Mouse (Mus musculus): ENCODE measurements around the gene Medag.

Gene Medag

GRCm38 (mm10) chr5:149428810-149429255 lies 17.3 kb downstream of the Medag start:
- DNase-seq (ENCODE audit: low read depth) = no peak

- no peak for DNase-seq (ENCODE audit: low read depth)
Measured at GRCm38 (mm10) chr5:149429541-149429940, 18.0 kb downstream of the Medag start.

- no peak for DNase-seq (ENCODE audit: low read depth)
Measured at GRCm38 (mm10) chr5:149430943-149431342, 19.4 kb downstream of the Medag start.

GRCm38 (mm10) chr5:149433618-149434017 lies 22.1 kb downstream of the Medag start:
- DNase-seq (ENCODE audit: low read depth) = no peak

GRCm38 (mm10) chr5:149434141-149434690 lies 22.7 kb downstream of the Medag start:
- DNase-seq (ENCODE audit: low read depth) = no peak

DNA sequence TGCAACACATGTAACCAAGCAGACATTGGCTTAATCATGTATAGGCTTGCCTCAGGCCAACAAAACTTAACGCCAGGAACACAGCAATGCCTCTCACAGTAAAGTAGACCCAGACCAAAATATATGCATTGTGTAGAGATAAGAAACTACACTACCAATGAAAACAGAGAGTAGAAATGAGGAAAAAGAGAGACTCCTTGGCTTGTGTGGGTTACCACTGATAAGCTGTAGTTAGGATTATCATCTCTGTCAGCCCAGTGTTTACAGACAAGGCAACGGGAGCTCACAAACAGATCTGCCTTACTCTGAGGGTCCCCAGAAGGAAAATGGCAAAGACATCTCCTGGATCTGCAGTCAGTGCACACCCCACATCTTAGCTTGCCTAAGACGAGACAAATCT lies 25.0 kb downstream of the Medag start:
- DNase-seq (ENCODE audit: low read depth) = no peak

DNA sequence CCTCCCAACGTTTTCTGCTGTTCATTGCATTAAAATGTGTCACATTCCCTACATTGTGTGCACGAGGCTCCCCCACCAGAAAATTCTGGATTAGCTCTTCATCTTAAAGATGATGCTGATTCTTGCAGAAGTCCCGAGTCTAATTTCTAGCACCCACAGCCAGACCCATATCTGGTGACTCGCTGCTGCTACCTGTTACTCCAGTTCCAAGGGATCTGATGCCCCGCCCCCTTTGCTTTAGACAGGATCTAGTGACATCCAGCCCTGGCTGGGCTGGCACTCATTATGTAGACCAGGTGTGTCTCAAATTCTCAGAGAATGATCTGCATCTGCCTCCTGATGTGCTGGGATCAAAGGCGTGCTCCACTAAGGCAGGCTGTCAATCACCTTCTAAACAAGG lies 25.6 kb downstream of the Medag start:
- no peak for DNase-seq (ENCODE audit: low read depth)

DNA sequence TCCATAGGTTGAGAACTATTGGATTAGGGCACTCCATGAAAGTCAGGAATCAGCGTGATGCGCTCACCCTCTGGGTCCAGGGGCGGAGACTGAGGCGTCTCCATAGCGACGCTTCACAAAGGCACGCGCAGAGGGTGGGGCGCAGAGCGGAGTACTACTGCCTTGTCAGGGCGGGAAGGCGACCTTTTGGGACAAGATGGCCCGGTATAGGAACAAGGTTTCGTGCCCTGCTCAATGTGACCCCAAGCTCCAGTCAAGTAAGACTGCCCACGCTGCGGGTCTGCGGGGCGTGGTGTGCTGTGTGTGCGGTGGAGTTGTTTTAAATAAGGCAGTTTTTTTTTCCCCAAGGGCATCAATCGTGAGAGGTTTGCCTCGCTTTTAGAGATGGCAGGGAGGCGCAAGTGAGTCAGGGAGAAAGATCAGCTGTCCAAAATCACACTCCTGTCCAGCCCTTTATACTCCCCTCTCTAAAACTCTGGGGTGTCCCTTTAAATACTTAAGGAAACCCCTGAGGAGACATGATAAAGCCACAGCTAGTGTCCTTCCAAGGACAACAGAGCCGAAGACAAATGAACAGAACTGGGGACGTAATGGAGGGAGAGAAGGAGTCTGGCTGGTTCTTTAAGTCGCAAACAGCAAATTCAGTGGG lies 28.1 kb downstream of the Medag start, which contains the start of gene Tex26:
Gene Tex26, plus strand, starts transcription at position 130 of the 649 bp plus-strand sequence.
- DNase-seq (ENCODE audit: low read depth) = no peak

GRCm38 (mm10) chr5:149440180-149440573 lies 28.6 kb downstream of the Medag start:
- DNase-seq (ENCODE audit: low read depth) = no peak

DNA sequence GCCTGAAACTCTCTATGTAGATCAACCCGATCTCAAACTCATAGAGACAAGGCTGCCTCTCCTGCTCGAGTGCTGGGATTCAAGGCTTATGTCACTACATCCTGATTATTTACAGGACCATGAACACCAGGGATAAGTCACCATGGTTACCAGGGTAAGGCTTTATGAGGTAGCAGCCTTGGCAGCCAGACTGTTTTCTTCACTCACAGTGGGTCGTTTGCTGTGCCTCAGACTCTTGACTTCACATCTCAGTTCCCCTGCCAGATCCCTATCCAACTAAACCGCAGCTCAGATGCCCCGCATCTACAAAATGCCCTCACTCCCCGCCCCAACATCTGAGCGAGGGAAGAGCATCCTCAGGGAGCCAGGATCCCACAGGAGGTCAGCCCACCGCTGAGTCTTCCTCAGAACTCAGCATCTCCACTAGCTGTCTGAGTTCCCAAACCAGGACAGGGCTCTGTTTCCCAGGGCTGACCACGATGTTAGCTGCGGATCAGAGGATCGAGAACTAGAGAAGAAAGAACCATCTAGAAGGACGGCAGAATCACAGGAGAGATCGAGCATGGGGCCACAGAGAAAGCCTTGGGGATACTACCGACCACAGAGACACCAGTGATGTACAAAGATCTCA lies 30.2 kb downstream of the Medag start:
- DNase-seq (ENCODE audit: low read depth) = no peak

DNA sequence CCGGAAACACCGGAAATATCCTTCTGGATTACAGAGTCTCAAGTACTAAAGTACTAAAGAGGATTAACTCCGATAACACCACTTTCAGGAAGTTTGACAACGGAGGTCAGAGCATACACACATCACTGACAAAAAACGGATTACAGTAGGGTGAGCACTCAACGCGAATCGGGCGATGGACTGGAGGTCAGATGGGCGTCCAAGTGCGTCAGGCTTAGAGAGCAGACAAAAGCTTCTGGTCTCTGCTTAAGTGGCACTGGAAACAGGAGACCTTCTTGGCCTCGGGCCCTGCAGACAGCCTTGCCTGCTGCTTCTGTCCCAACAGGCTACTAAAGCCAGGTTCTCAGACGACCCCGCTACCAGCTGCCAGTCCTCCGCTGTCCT lies 30.7 kb downstream of the Medag start:
- DNase-seq (ENCODE audit: low read depth) = no peak

DNA sequence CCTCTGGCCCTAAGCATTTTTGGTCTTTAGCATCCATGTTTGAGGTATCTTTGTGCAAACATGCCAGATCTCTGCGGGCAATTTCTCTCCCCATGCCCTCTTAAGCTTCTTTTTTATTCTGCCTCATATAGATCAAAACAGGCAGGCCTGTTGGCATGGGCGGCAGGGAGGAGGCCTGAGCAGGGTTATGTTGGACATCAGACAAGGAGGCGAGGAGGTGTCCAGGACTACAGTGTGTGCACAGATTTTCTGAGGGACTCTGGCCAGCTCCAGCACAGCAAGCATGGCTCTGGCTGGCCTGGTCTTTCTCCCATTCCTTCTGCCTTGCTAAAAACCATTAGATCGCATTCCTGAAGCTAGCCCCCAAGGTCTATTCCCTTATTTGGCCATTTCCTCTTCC lies 32.9 kb downstream of the Medag start:
- DNase-seq (ENCODE audit: low read depth) = no peak

DNA sequence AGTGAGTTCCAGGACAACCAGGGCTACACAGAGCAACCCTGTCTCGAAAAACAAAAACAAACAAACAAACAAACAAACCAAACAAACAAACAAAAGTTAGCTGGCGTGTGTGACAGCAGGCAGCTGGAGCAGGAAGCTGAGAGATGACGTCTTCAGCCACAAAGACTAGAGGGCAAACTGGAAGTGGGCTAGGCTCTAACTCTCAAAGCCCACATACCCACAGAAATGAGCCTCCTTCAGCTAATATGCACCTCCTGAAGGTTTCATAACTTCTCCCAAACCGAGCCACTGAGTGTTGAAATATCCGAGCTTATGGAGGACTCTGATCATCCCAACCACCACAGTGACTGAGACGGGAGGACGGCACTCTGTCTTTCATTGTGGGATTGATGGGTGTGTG lies 34.9 kb downstream of the Medag start:
- no peak for DNase-seq (ENCODE audit: low read depth)

- DNase-seq (ENCODE audit: low read depth) = no peak
Measured at GRCm38 (mm10) chr5:149447733-149448132, 36.2 kb downstream of the Medag start.

DNA sequence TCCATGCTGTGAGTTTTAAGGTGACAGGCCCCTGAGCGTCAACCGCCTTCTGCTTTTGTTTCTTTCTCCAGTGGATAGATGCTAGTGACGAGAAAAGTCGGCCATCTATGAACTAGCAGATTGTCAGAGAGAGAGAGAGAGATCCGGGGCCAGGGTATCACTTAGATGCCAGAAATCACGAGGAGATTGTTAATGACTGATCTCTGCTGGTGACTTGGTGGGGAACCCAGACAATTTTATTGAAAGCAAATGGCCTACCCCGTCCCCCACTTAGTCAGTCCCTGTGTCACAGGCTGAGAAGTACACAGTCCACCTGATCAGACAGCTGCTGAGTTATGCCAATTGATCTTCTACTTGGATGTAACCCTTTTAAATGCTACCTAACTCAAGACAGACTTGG lies 37.9 kb downstream of the Medag start:
- DNase-seq (ENCODE audit: low read depth) = no peak

GRCm38 (mm10) chr5:149451209-149451681 lies 39.7 kb downstream of the Medag start:
- DNase-seq (ENCODE audit: low read depth) = no peak

DNA sequence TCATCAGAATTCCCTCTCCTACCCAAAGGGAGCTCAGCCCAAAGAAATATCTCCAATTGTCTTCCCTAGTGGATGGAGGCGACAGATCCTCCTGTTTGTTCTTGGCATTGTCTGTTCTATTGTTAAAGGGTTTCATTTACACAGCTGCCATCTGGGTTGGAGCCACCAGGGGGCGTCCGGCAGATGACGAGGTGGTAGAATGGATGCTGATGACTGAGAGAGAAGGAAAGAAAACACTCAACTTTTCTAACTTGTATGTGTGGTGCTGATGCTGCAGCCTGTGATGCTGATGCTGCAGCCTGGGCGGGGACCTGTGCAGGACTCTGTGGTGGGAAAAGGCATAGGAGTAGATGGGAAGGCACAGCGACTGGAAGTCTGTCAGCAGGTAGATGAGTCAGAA lies 42.7 kb downstream of the Medag start:
- peak; percentile 51 for DNase-seq (ENCODE audit: low read depth)

DNA sequence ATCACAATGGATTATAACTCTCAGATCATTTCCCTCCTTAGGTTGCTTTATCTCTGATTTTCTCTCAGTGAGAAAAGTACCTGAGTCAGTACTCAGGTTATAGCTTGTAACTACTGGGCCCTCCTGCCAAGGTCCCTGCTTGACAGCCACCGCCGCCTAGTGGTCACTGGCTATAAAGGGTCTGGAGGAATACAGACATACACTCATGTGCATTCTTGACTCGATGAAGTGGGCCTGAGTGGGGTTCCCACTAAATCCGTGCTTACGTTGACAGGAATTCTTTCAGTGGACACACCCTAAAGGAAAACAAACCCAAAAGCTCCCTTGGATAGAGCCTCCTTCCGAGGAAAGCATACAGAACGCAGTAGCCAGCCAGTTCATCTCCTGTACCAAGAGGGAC lies 45.0 kb downstream of the Medag start:
- no peak for DNase-seq (ENCODE audit: low read depth)

DNA sequence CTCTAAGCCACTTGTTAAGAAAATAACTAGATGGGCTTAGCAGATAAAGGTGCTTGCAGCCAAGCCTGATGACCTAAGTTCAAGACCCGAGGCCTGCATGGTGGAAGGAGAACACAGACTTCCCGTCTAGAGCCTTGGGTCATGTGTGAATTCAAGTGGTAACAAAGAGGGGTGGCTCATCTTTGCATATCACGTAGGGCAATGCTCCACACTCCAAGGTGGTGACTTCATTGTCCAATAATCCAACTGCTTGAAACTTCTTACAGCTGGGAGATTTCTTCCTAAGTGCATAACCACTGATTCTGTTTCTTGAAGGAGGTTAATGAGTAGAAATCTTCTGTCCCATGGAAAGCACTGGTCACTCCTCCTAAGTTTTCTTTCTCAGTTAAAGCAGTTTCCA lies 50.5 kb downstream of the Medag start:
- no peak for DNase-seq (ENCODE audit: low read depth)

DNA sequence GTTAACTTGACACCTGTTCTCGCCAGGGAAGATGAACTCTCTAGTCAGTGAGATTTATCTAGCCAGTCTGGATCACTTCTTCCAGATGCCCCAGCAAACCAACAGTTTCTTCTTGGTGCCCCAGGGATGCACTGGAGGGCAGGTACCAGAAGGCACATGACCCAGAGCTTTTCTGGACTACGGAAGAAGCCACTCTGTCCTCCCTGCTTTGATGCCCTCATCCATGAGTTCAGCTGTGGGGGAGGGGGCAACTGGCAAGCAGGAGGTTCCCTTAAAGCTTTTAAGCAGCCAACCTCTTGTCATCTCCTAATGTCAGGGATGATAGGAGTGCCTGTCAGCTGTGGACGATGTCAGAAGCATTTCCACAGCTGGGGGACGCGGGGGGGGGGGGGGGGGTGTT lies 53.8 kb downstream of the Medag start:
- DNase-seq (ENCODE audit: low read depth) = no peak

DNA sequence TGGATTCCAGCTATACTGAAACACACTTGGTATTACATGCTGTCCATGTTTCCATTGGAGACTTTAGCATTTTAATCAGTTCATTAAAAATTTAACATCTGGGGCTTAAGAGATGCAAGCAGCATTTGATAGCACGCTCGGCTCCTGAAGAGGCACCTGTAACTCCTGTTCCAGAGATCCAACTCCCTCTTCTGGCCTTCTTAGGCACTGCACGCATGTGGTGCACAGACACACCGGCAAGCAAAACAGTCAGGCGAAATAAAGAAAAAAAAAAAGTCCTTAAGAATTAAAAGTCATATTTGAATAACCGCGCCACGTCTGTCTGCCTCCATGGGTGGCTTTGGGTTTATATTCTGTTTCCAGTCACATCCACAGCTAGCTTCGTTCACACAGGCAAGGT lies 62.6 kb downstream of the Medag start:
- DNase-seq (ENCODE audit: low read depth) = no peak

GRCm38 (mm10) chr5:149474701-149475468 lies 63.3 kb downstream of the Medag start:
- DNase-seq (ENCODE audit: low read depth) = no peak
